Mouse (Mus musculus) liver, adult 2 months (tissue): ENCODE measurements around the gene Rfwd3. TPM values are rescaled to one million over a fixed set of nuclear protein-coding genes. Genes with fewer than 3 reads are reported as not detected.
"Not testable (repeated sequence)": the region's sequence is repeated elsewhere in the genome, so short reads cannot be mapped to it uniquely, and the experiment has no call there.

Source experiments
- DNase-seq: peaks from one replicate; pipeline ENCODE4 v3.0.0-alpha.2; 2011; ENCODE audit warnings: low read depth, low spot score; ENCODE audit errors: extremely low read depth
- H3K27ac ChIP-seq: fragments of 200-500 bp; replicated peaks from 2 replicates; pipeline ENCODE4 v1.5.1; 2012; ENCODE audit warnings: low read depth, mild to moderate bottlenecking, control low read depth, inconsistent platforms, low read length; ENCODE audit not compliant: insufficient read depth
- H3K27me3 ChIP-seq: fragments of 200-500 bp; 2 replicates; pipeline ENCODE4 v1.6.1; 2012; ENCODE audit warnings: mild to moderate bottlenecking, moderate library complexity, low read length, inconsistent platforms; ENCODE audit not compliant: control insufficient read depth, insufficient read depth
- H3K36me3 ChIP-seq: fragments of 200-500 bp; 2 replicates; pipeline ENCODE4 v1.6.1; 2012; ENCODE audit warnings: low read length, inconsistent platforms; ENCODE audit not compliant: control insufficient read depth, insufficient read depth
- H3K4me1 ChIP-seq: fragments of 200-500 bp; 2 replicates; pipeline ENCODE4 v1.6.1; 2011; ENCODE audit warnings: low read length; ENCODE audit not compliant: control insufficient read depth, insufficient read depth
- H3K4me3 ChIP-seq: fragments of 200-500 bp; 2 replicates; pipeline ENCODE4 v1.5.1; 2011; ENCODE audit warnings: low read depth, mild to moderate bottlenecking, control low read depth, low read length, moderate library complexity; ENCODE audit not compliant: insufficient read depth
- H3K79me2 ChIP-seq: fragments of 200-500 bp; 2 replicates; pipeline ENCODE4 v1.6.1; 2012; ENCODE audit warnings: inconsistent platforms, mild to moderate bottlenecking, low read length, moderate library complexity; ENCODE audit not compliant: control insufficient read depth, insufficient read depth
- H3K9ac ChIP-seq: fragments of 200-500 bp; 2 replicates; pipeline ENCODE4 v1.6.1; 2012; ENCODE audit warnings: low read depth, mild to moderate bottlenecking, control low read depth, inconsistent platforms, low read length
- CTCF ChIP-seq: fragments of 200-500 bp; IDR thresholded peaks from 2 replicates; pipeline ENCODE4 v1.5.1; 2011; ENCODE audit warnings: low read depth, low read length, control low read depth
- POLR2A ChIP-seq: fragments of 200-500 bp; IDR thresholded peaks from 2 replicates; pipeline ENCODE4 v1.6.1; 2011; ENCODE audit warnings: low read length, control low read depth; ENCODE audit not compliant: insufficient read depth; ENCODE audit errors: extremely low read depth
- WGBS: fragments of 180-500 bp; shearing (Covaris S2); methylation state at CpG from one replicate; pipeline ENCODE4 v1.1.7; 2018; 5-methylcytosine and 5-hydroxymethylcytosine counted together
- polyA plus RNA-seq: library from polyadenylated mRNA; depleted of rRNA; stranded (reverse); fragments of >200 nt; gene quantifications from 2 replicates; pipeline ENCODE4 v1.2.3, GENCODE M21; 2012
- total RNA-seq: library from RNA; depleted of rRNA; stranded (reverse); fragments of >200 nt; gene quantifications from 2 replicates; pipeline ENCODE4 v1.2.3, GENCODE M21; 2014

Gene Rfwd3
- total and polyA plus RNA-seq, 2 experiments: 6.3 to 12.2 TPM

GRCm38 (mm10) chr8:111305031-111305730 is 5.2 kb upstream of the Rfwd3 start:
- no peak overlapping the region for H3K27ac ChIP-seq
- no peaks in the 10 kb centered on the region for H3K4me1 ChIP-seq
- H3K36me3 ChIP-seq: no peaks in the 10 kb centered on the region
- WGBS: 29% methylated on average over 5 of the region's 5 CpGs
- no peaks in the 10 kb centered on the region for H3K27me3 ChIP-seq
- H3K9ac ChIP-seq: no peak overlapping the region
- DNase-seq: peak; percentile 39
- no peak for TF ChIP-seq POLR2A
- TF ChIP-seq CTCF: no peak
- no peak overlapping the region for H3K4me3 ChIP-seq
- no peaks in the 10 kb centered on the region for H3K79me2 ChIP-seq

GRCm38 (mm10) chr8:111304359-111304758 is 4.3 kb upstream of the Rfwd3 start:
- Histone ChIP-seq H3K27ac (no peak overlapping the region), H3K79me2 (no peaks in the 10 kb centered on the region), H3K36me3 (no peaks in the 10 kb centered on the region), H3K4me3 (no peak overlapping the region), H3K9ac (no peak overlapping the region), H3K4me1 (no peaks in the 10 kb centered on the region), H3K27me3 (no peaks in the 10 kb centered on the region)
- DNase-seq: no peak
- WGBS: 92% methylated on average over 3 of the region's 3 CpGs
- no peak for TF ChIP-seq POLR2A
- TF ChIP-seq CTCF: no peak

- 84% methylated on average over 5 of the region's 5 CpGs for WGBS
- H3K79me2 ChIP-seq, H3K27me3 ChIP-seq, H3K9ac ChIP-seq, DNase-seq, H3K36me3 ChIP-seq, H3K4me3 ChIP-seq, H3K27ac ChIP-seq, H3K4me1 ChIP-seq: not testable (repeated sequence)
These were observed 3.2 kb upstream of the Rfwd3 start for GRCm38 (mm10) chr8:111303076-111303803.

- no peaks in the 10 kb centered on the region for H3K4me1 ChIP-seq
- no peak overlapping the region for H3K27ac ChIP-seq
- H3K9ac ChIP-seq: no peak overlapping the region
- H3K27me3 ChIP-seq: no peaks in the 10 kb centered on the region
- WGBS: 58% methylated on average over 11 of the region's 11 CpGs
- TF ChIP-seq POLR2A: no peak
- TF ChIP-seq CTCF: peak; percentile 18; the same call in 1 of the 2 replicates
- peaks cover 8% of the 10 kb centered on the region; the same call in 1 of the 2 replicates for H3K36me3 ChIP-seq
- H3K79me2 ChIP-seq: peaks cover 3% of the 10 kb centered on the region; the same call in 1 of the 2 replicates
- no peak for DNase-seq
- H3K4me3 ChIP-seq: no peak overlapping the region
These were observed 850 bp upstream of the Rfwd3 start for GRCm38 (mm10) chr8:111300597-111301546.

- Histone ChIP-seq H3K79me2 (peaks cover 3% of the 10 kb centered on the region; the same call in 1 of the 2 replicates), H3K27ac (peak overlapping the region; percentile 67), H3K9ac (peak overlapping the region; percentile 93), H3K36me3 (peaks cover 12% of the 10 kb centered on the region; the same call in 1 of the 2 replicates), H3K27me3 (no peaks in the 10 kb centered on the region), H3K4me1 (no peaks in the 10 kb centered on the region), H3K4me3 (peak overlapping the region; percentile 93)
- TF ChIP-seq POLR2A (no peak), CTCF (no peak)
- peak; percentile 33 for DNase-seq
- WGBS: under 1% methylated on average over 28 of the region's 28 CpGs
These were observed 630 bp downstream of the Rfwd3 start for GRCm38 (mm10) chr8:111299363-111299820.
